Mouse (Mus musculus): ENCODE results near the gene Enpp6. TPM values are rescaled to one million over a fixed set of nuclear protein-coding genes. Genes with fewer than 3 reads are reported as not detected.
"Not testable (repeated sequence)": the region's sequence is repeated elsewhere in the genome, so short reads cannot be mapped to it uniquely, and the experiment has no call there.

Enpp6 gene
- polyA plus RNA-seq, 1 experiment from 2014 or later: 6.1 TPM

DNA sequence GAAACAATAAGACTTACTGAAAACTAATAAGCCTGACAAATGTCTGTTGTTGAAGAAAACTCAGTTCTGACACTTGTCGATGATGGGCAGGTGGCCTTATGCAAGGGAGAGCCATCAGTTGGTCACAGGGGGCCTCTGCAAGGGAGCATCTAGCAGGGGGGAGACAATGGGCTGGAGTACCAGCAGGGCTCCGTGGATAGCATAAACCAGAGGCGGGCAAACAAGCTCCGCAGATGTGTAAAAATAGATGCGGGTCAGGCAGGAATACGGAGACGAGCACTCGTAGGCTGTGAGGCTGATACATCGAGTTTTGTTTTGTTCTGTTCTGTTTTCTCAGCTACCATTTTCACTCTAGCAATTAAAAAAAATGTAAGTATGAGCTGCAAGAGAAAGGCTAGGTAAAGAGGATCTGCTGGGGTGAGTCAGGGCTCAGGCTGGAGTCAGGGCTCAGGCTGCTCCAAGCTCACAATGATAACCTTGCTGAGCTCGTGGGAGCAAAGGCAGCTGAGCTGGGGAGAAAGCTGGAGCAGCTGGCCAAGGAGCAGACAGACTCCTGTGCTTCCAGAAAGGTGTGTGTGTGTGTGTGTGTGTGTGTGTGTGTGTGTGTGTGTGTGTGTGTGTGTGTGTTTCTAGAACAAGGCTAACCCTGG lies 40.3 kb downstream of the Enpp6 start:
- WGBS: 29% methylated on average over 10 of the region's 10 CpGs

DNA sequence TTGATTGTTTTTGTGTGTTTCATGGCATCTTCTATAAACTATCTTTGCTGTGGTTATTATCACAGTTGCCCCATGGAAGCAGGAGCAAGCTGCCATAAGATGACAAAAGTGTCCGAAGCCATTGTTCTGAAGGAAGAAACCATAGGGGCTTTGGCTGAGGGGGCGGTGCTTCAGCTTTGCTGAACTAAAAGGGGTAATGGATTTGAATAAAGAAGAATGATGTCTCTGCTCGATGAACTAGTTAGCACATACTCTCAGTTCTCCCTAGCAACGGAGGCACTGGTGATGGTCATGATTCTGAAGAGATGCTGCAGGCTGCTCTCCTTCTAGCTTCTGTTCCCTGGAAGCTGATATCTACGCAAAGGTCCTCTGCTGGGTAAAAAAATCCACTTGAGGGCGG lies 41.8 kb downstream of the Enpp6 start:
- H3K9ac ChIP-seq (ENCODE audit: low read length): no peak overlapping the region
- no peaks in the 10 kb centered on the region for H3K27me3 ChIP-seq (ENCODE audit: control insufficient read depth, insufficient read depth, low read length)
- no peak overlapping the region for H3K4me2 ChIP-seq (ENCODE audit: low read length)
- no peak overlapping the region for H3K27ac ChIP-seq (replicated peaks in 1 of 2; ENCODE audit: control insufficient read depth in 1 of 2, insufficient read depth in 1 of 2, low read depth in 2 of 2, low read length in 2 of 2)
- no peak overlapping the region for H3K4me3 ChIP-seq (ENCODE audit: control insufficient read depth in 1 of 2, insufficient read depth in 1 of 2, low read depth in 1 of 2, low read length in 2 of 2)
- no peak for ATAC-seq (ENCODE audit: insufficient number of reproducible peaks, insufficient read depth, low FRiP score, low read depth)
- H3K9me3 ChIP-seq (ENCODE audit: control insufficient read depth, low read length): no peaks in the 10 kb centered on the region
- 81% methylated on average over 6 of the region's 6 CpGs for WGBS
- peaks cover 2 to 7% of the 10 kb centered on the region in 2 experiments; a peak in 2 of 4 replicates for H3K4me1 ChIP-seq (ENCODE audit: control insufficient read depth in 2 of 2, insufficient read depth in 2 of 2, low read length in 2 of 2)
- no peaks in the 10 kb centered on the region for H3K36me3 ChIP-seq (ENCODE audit: control insufficient read depth, insufficient read depth, low read length)

More for the DNA sequence above, 40.3 kb downstream of the Enpp6 start:
- peak overlapping the region; percentile 12 to 24; a peak in 2 of 4 replicates for H3K4me3 ChIP-seq (ENCODE audit: control insufficient read depth in 1 of 2, insufficient read depth in 1 of 2, low read depth in 1 of 2, low read length in 2 of 2)
- no peak overlapping the region for H3K9ac ChIP-seq (ENCODE audit: low read length)
- no peaks in the 10 kb centered on the region for H3K36me3 ChIP-seq (ENCODE audit: control insufficient read depth, insufficient read depth, low read length)
- H3K4me2 ChIP-seq (ENCODE audit: low read length): peak overlapping the region; percentile 49
- ATAC-seq (ENCODE audit: insufficient number of reproducible peaks, insufficient read depth, low FRiP score, low read depth): no peak
- no peak overlapping the region for H3K27ac ChIP-seq (replicated peaks in 1 of 2; ENCODE audit: control insufficient read depth in 1 of 2, insufficient read depth in 1 of 2, low read depth in 2 of 2, low read length in 2 of 2)
- peaks cover 2 to 7% of the 10 kb centered on the region in 2 experiments; a peak in 2 of 4 replicates for H3K4me1 ChIP-seq (ENCODE audit: control insufficient read depth in 2 of 2, insufficient read depth in 2 of 2, low read length in 2 of 2)
- H3K27me3 ChIP-seq (ENCODE audit: control insufficient read depth, insufficient read depth, low read length): no peaks in the 10 kb centered on the region
- no peaks in the 10 kb centered on the region for H3K9me3 ChIP-seq (ENCODE audit: control insufficient read depth, low read length)

- Histone ChIP-seq H3K27ac (replicated peaks in 1 of 2; ENCODE audit: control insufficient read depth in 1 of 2, insufficient read depth in 1 of 2, low read depth in 2 of 2, low read length in 2 of 2) (no peak overlapping the region), H3K9me3 (ENCODE audit: control insufficient read depth, low read length) (no peaks in the 10 kb centered on the region), H3K4me3 (ENCODE audit: control insufficient read depth in 1 of 2, insufficient read depth in 1 of 2, low read depth in 1 of 2, low read length in 2 of 2) (no peak overlapping the region), H3K36me3 (ENCODE audit: control insufficient read depth, insufficient read depth, low read length) (no peaks in the 10 kb centered on the region), H3K9ac (ENCODE audit: low read length) (no peak overlapping the region), H3K27me3 (ENCODE audit: control insufficient read depth, insufficient read depth, low read length) (no peaks in the 10 kb centered on the region), H3K4me1 (ENCODE audit: control insufficient read depth in 2 of 2, insufficient read depth in 2 of 2, low read length in 2 of 2) (peaks cover 0 to 2% of the 10 kb centered on the region in 2 experiments; a peak in 1 of 4 replicates), H3K4me2 (ENCODE audit: low read length) (no peak overlapping the region)
- 90% methylated on average over 19 of the region's 19 CpGs for WGBS
- no peak for ATAC-seq (ENCODE audit: insufficient number of reproducible peaks, insufficient read depth, low FRiP score, low read depth)
Measured at GRCm38 (mm10) chr8:47030321-47030720, 43.6 kb downstream of the Enpp6 start.

- no peak overlapping the region for H3K4me3 ChIP-seq (ENCODE audit: control insufficient read depth in 1 of 2, insufficient read depth in 1 of 2, low read depth in 1 of 2, low read length in 2 of 2)
- ATAC-seq (ENCODE audit: insufficient number of reproducible peaks, insufficient read depth, low FRiP score, low read depth): no peak
- H3K36me3 ChIP-seq (ENCODE audit: control insufficient read depth, insufficient read depth, low read length): no peaks in the 10 kb centered on the region
- no peaks in the 10 kb centered on the region for H3K4me1 ChIP-seq (ENCODE audit: control insufficient read depth in 2 of 2, insufficient read depth in 2 of 2, low read length in 2 of 2)
- no peak overlapping the region for H3K4me2 ChIP-seq (ENCODE audit: low read length)
- H3K27ac ChIP-seq (replicated peaks in 1 of 2; ENCODE audit: control insufficient read depth in 1 of 2, insufficient read depth in 1 of 2, low read depth in 2 of 2, low read length in 2 of 2): no peak overlapping the region
- no peaks in the 10 kb centered on the region for H3K27me3 ChIP-seq (ENCODE audit: control insufficient read depth, insufficient read depth, low read length)
- H3K9me3 ChIP-seq (ENCODE audit: control insufficient read depth, low read length): no peaks in the 10 kb centered on the region
- 70% methylated on average over 7 of the region's 7 CpGs for WGBS
- no peak overlapping the region for H3K9ac ChIP-seq (ENCODE audit: low read length)
Measured at GRCm38 (mm10) chr8:47032081-47032480, 45.4 kb downstream of the Enpp6 start.

DNA sequence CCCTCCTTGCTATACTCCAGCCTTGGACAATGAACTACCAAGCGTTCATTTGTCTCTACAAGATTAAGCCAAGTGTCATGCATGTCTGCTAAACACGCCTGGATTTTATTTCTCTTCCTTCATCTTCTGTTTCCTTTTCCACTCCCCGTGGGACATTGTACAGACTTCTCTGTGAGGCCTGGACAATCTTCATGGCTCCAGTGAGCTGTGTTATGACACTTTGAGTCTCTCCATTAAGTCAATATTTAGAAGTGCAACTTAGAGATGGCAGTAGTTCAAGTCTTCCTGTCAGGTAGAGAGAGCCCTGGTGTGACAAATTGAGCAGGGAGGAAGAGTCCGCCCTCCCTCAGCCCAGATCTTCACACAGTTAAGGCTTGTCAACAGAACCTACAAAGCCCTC lies 47.3 kb downstream of the Enpp6 start:
- Histone ChIP-seq H3K27ac (replicated peaks in 1 of 2; ENCODE audit: control insufficient read depth in 1 of 2, insufficient read depth in 1 of 2, low read depth in 2 of 2, low read length in 2 of 2) (no peak overlapping the region), H3K4me3 (ENCODE audit: control insufficient read depth in 1 of 2, insufficient read depth in 1 of 2, low read depth in 1 of 2, low read length in 2 of 2) (no peak overlapping the region), H3K27me3 (ENCODE audit: control insufficient read depth, insufficient read depth, low read length) (no peaks in the 10 kb centered on the region), H3K36me3 (ENCODE audit: control insufficient read depth, insufficient read depth, low read length) (no peaks in the 10 kb centered on the region), H3K4me2 (ENCODE audit: low read length) (no peak overlapping the region), H3K9me3 (ENCODE audit: control insufficient read depth, low read length) (no peaks in the 10 kb centered on the region), H3K9ac (ENCODE audit: low read length) (no peak overlapping the region), H3K4me1 (ENCODE audit: control insufficient read depth in 2 of 2, insufficient read depth in 2 of 2, low read length in 2 of 2) (no peaks in the 10 kb centered on the region)
- ATAC-seq (ENCODE audit: insufficient number of reproducible peaks, insufficient read depth, low FRiP score, low read depth): no peak
- 65% methylated on average over 4 of the region's 4 CpGs for WGBS

- no peak for ATAC-seq (ENCODE audit: insufficient number of reproducible peaks, insufficient read depth, low FRiP score, low read depth)
- Histone ChIP-seq H3K27ac (replicated peaks in 1 of 2; ENCODE audit: control insufficient read depth in 1 of 2, insufficient read depth in 1 of 2, low read depth in 2 of 2, low read length in 2 of 2) (no peak overlapping the region), H3K4me3 (ENCODE audit: control insufficient read depth in 1 of 2, insufficient read depth in 1 of 2, low read depth in 1 of 2, low read length in 2 of 2) (no peak overlapping the region), H3K9me3 (ENCODE audit: control insufficient read depth, low read length) (peaks cover 6% of the 10 kb centered on the region; the same call in 1 of the 2 replicates), H3K9ac (ENCODE audit: low read length) (no peak overlapping the region), H3K36me3 (ENCODE audit: control insufficient read depth, insufficient read depth, low read length) (no peaks in the 10 kb centered on the region), H3K4me2 (ENCODE audit: low read length) (no peak overlapping the region), H3K27me3 (ENCODE audit: control insufficient read depth, insufficient read depth, low read length) (no peaks in the 10 kb centered on the region), H3K4me1 (ENCODE audit: control insufficient read depth in 2 of 2, insufficient read depth in 2 of 2, low read length in 2 of 2) (no peaks in the 10 kb centered on the region)
- WGBS: 82% methylated on average over 8 of the region's 8 CpGs
Measured at GRCm38 (mm10) chr8:47036501-47036900, 49.8 kb downstream of the Enpp6 start.

- Histone ChIP-seq H3K4me1 (ENCODE audit: control insufficient read depth in 2 of 2, insufficient read depth in 2 of 2, low read length in 2 of 2) (no peaks in the 10 kb centered on the region), H3K9me3 (ENCODE audit: control insufficient read depth, low read length) (peaks cover 6% of the 10 kb centered on the region; the same call in 1 of the 2 replicates), H3K4me2 (ENCODE audit: low read length) (no peak overlapping the region), H3K4me3 (ENCODE audit: control insufficient read depth in 1 of 2, insufficient read depth in 1 of 2, low read depth in 1 of 2, low read length in 2 of 2) (no peak overlapping the region), H3K9ac (ENCODE audit: low read length) (no peak overlapping the region), H3K27me3 (ENCODE audit: control insufficient read depth, insufficient read depth, low read length) (no peaks in the 10 kb centered on the region), H3K36me3 (ENCODE audit: control insufficient read depth, insufficient read depth, low read length) (no peaks in the 10 kb centered on the region), H3K27ac (replicated peaks in 1 of 2; ENCODE audit: control insufficient read depth in 1 of 2, insufficient read depth in 1 of 2, low read depth in 2 of 2, low read length in 2 of 2) (no peak overlapping the region)
- WGBS: 69% methylated on average over 5 of the region's 5 CpGs
- ATAC-seq (ENCODE audit: insufficient number of reproducible peaks, insufficient read depth, low FRiP score, low read depth): no peak
Measured at GRCm38 (mm10) chr8:47037405-47037804, 50.7 kb downstream of the Enpp6 start.

DNA sequence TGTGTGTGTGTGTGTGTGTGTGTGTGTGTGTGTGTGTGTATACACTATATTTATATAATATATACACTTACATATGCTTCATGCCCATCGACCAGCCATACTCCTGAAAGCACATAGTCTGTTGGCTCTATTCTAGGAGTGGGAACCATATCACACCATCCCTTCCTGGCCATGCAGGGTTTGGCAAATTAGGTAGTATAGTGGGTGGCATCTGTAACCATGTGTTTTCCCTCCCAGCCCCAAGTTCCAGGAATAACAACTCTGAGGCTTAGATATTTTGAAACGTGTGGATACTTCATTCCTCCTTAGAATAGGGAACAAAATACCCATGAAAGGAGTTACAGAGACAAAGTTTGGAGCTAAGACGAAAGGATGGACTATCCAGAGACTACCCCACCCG lies 53.5 kb downstream of the Enpp6 start:
- not testable (repeated sequence) for H3K9me3 ChIP-seq (ENCODE audit: control insufficient read depth, low read length); H3K27me3 ChIP-seq (ENCODE audit: control insufficient read depth, insufficient read depth, low read length); ATAC-seq (ENCODE audit: insufficient number of reproducible peaks, insufficient read depth, low FRiP score, low read depth); H3K4me2 ChIP-seq (ENCODE audit: low read length); H3K36me3 ChIP-seq (ENCODE audit: control insufficient read depth, insufficient read depth, low read length); H3K27ac ChIP-seq (replicated peaks in 1 of 2; ENCODE audit: control insufficient read depth in 1 of 2, insufficient read depth in 1 of 2, low read depth in 2 of 2, low read length in 2 of 2); H3K4me1 ChIP-seq (ENCODE audit: control insufficient read depth in 2 of 2, insufficient read depth in 2 of 2, low read length in 2 of 2); H3K9ac ChIP-seq (ENCODE audit: low read length); H3K4me3 ChIP-seq (ENCODE audit: control insufficient read depth in 1 of 2, insufficient read depth in 1 of 2, low read depth in 1 of 2, low read length in 2 of 2)
- WGBS: 69% methylated on average over 3 of the region's 4 CpGs

Data from heart, embryonic 14.5 days (tissue).